Comparison of ENCODE assay signal across 30 mouse cellular contexts in the genomic region with DNA sequence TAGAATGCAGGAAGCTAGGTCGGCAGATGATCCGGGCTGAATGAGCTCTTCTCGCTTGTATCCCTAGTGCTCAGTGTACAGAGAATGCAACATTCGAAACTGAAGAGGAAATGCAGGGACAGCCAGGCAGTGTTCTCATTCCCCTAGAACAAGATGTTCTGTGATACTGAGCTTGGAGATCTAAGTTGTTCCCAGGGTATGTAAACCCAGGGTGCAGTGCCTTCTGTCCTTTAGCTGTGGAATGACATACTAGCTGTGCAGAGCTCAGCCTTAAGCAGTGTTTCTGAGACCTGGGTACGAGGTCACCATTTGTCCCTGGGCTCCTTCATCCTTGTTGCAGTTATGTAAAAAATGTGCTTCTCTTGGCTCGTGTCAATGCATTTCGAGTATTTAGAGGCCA. TPM values are rescaled to one million over a fixed set of nuclear protein-coding genes. Genes with fewer than 3 reads are reported as not detected.
DNase-seq lines count a peak whose midpoint lies in the region; ATAC-seq lines count a peak whose summit lies in the region.
"Had no signal": no experiment of that assay in that cellular context is flagged by ENCODE, and none has a peak within 500 bp of the region (broad histone marks: within the 10 kb centered on the region; RNA-seq: fewer than 3 reads in every experiment).

No protein-coding gene starts in this region.

- intact Hi-C loops in heart, postnatal 14 days (cut with DNase I), result no loop called here

- H3K9ac ChIP-seq in hindbrain, embryonic 12.5 days, result no peak overlapping the region
- H3K9ac ChIP-seq: embryonic facial prominence, embryonic 15.5 days; forebrain, embryonic 13.5 days; heart, embryonic 13.5 days; kidney, embryonic 15.5 days; liver, embryonic 14.5 days; midbrain, embryonic 12.5 days; neural tube, embryonic 12.5 days had no signal

- no peaks in the 10 kb centered on the region for H3K27me3 ChIP-seq in hindbrain, embryonic 12.5 days
- H3K27me3 ChIP-seq: embryonic facial prominence, embryonic 15.5 days; forebrain, embryonic 13.5 days; heart, embryonic 13.5 days; kidney, embryonic 15.5 days; midbrain, embryonic 12.5 days; neural tube, embryonic 12.5 days had no signal

- no peaks in the 10 kb centered on the region for H3K36me3 ChIP-seq in hindbrain, embryonic 12.5 days
- H3K36me3 ChIP-seq: embryonic facial prominence, embryonic 10.5 days; embryonic facial prominence, embryonic 15.5 days; heart, embryonic 13.5 days; hindbrain, embryonic 10.5 days; kidney, embryonic 15.5 days; midbrain, embryonic 12.5 days; neural tube, embryonic 12.5 days had no signal

- no peaks in the 10 kb centered on the region for H3K9me3 ChIP-seq in hindbrain, embryonic 12.5 days (replicated peaks)
- H3K9me3 ChIP-seq: embryonic facial prominence, embryonic 10.5 days; embryonic facial prominence, embryonic 15.5 days; forebrain, embryonic 13.5 days; heart, embryonic 13.5 days; hindbrain, embryonic 10.5 days; kidney, embryonic 15.5 days; megakaryocyte, embryonic 14.5 days; midbrain, embryonic 12.5 days; neural tube, embryonic 12.5 days had no signal

- no peak overlapping the region for H3K4me2 ChIP-seq in hindbrain, embryonic 12.5 days (replicated peaks)
- H3K4me2 ChIP-seq: embryonic facial prominence, embryonic 15.5 days; forebrain, embryonic 13.5 days; heart, embryonic 13.5 days; kidney, embryonic 15.5 days; midbrain, embryonic 12.5 days; neural tube, embryonic 12.5 days had no signal

- DNase-seq in heart, adult 8-10 months (ENCODE audit: low spot score), result peak; percentile 8
- no peak for DNase-seq in heart, postnatal 14 days
- DNase-seq in lung, postnatal 36 days, result peak; percentile 2
- DNase-seq in lung, postnatal 25 days (ENCODE audit: low spot score), result no peak
- DNase-seq in layer of hippocampus, postnatal 14 days (ENCODE audit: low spot score in 2 of 2), result peak; percentile 12 to 34
- no peak for DNase-seq in right cerebral cortex, postnatal 14 days
- DNase-seq: cerebellum, adult 2 months; cerebellum, postnatal 14 days; gastrocnemius, postnatal 25 days; heart, postnatal 10 days; kidney, adult 18-20 months; kidney, postnatal 25 days; liver; lung, adult 2 months; lung, postnatal 14 days; thymus, postnatal 4 days had no signal

- ATAC-seq in hindbrain, embryonic 12.5 days (ENCODE audit: low FRiP score), result no peak
- ATAC-seq: CD4-positive, CD25-positive, alpha-beta regulatory T cell, adult 4 months; forebrain, embryonic 13.5 days; hindbrain, embryonic 16.5 days had no signal

- WGBS in hindbrain, embryonic 12.5 days, result 80% methylated on average over 7 of the region's 7 CpGs

- H3K4me1 ChIP-seq in hindbrain, embryonic 12.5 days, result no peaks in the 10 kb centered on the region
- H3K4me1 ChIP-seq: embryonic facial prominence, embryonic 10.5 days; embryonic facial prominence, embryonic 15.5 days; forebrain, embryonic 13.5 days; heart, embryonic 13.5 days; hindbrain, embryonic 10.5 days; kidney, embryonic 15.5 days; megakaryocyte, embryonic 14.5 days; midbrain, embryonic 12.5 days; neural tube, embryonic 12.5 days had no signal

- no peak overlapping the region for H3K27ac ChIP-seq in hindbrain, embryonic 12.5 days
- H3K27ac ChIP-seq: embryonic facial prominence, embryonic 10.5 days; embryonic facial prominence, embryonic 15.5 days; forebrain, embryonic 13.5 days; heart, embryonic 13.5 days; hindbrain, embryonic 10.5 days; kidney, embryonic 15.5 days; liver, embryonic 14.5 days; midbrain, embryonic 12.5 days; neural tube, embryonic 12.5 days had no signal

- no peak overlapping the region for H3K4me3 ChIP-seq in hindbrain, embryonic 12.5 days
- H3K4me3 ChIP-seq: embryonic facial prominence, embryonic 10.5 days; embryonic facial prominence, embryonic 15.5 days; forebrain, embryonic 13.5 days; heart, embryonic 13.5 days; hindbrain, embryonic 10.5 days; kidney, embryonic 15.5 days; megakaryocyte, embryonic 14.5 days; midbrain, embryonic 12.5 days; myocyte; neural tube, embryonic 12.5 days had no signal

RNA-seq across cellular contexts. Expression of gene Slc25a13, which starts 25.1 kb away (rescaled TPM):
- 100 to 1,000 TPM; 134 to 155 (median 137) TPM for total RNA-seq in heart, adult 8-10 months (2022)
- total RNA-seq in heart, postnatal 14 days (2021), result 100 to 1,000 TPM in 1 of 2 experiments, 10 to 100 TPM in 1; 96.6 to 108 TPM
- total RNA-seq in layer of hippocampus, postnatal 14 days (2021), result 1 to 10 TPM; 2.2 to 3.0 TPM
- polyA plus RNA-seq in hindbrain, embryonic 12.5 days (2016; fragmentation: Nextera tagmentation; extraction: Ambion mirVana), result 18.9 and 19.1 TPM in 2 replicates

Comparison
In these comparisons a context has a peak if more than half of its experiments do, and no peak if none do; other contexts are left out.
1. DNase-seq: peak in heart, adult 8-10 months (single experiment), lung, postnatal 36 days (single experiment) and layer of hippocampus, postnatal 14 days (2 of 2); none in heart, postnatal 14 days (0 of 2), lung, postnatal 25 days (single experiment) and right cerebral cortex, postnatal 14 days (single experiment).
2. RNA of gene Slc25a13, which starts 25.1 kb away (total RNA-seq): 134 to 155 TPM in heart, adult 8-10 months and 96.6 to 108 TPM in heart, postnatal 14 days; 2.2 to 3.0 TPM in layer of hippocampus, postnatal 14 days; every median in the first group is over 10 times any median in the second.